Mouse (Mus musculus) adrenal gland, adult 8-10 months (tissue): Measurements from ENCODE around the gene Cd274. TPM values are rescaled to one million over a fixed set of nuclear protein-coding genes. Genes with fewer than 3 reads are reported as not detected.

Experiments used
- DNase-seq: peaks from one replicate; pipeline ENCODE4 v3.0.0; 2022
- total RNA-seq, 4 experiments: library from RNA; stranded (reverse); gene quantifications; 2 replicates each; pipeline ENCODE4 v1.2.4; 2022

Gene Cd274
- total RNA-seq, 4 experiments from 2014 or later = 4.1 to 9.4 (median 7.3) TPM

DNA sequence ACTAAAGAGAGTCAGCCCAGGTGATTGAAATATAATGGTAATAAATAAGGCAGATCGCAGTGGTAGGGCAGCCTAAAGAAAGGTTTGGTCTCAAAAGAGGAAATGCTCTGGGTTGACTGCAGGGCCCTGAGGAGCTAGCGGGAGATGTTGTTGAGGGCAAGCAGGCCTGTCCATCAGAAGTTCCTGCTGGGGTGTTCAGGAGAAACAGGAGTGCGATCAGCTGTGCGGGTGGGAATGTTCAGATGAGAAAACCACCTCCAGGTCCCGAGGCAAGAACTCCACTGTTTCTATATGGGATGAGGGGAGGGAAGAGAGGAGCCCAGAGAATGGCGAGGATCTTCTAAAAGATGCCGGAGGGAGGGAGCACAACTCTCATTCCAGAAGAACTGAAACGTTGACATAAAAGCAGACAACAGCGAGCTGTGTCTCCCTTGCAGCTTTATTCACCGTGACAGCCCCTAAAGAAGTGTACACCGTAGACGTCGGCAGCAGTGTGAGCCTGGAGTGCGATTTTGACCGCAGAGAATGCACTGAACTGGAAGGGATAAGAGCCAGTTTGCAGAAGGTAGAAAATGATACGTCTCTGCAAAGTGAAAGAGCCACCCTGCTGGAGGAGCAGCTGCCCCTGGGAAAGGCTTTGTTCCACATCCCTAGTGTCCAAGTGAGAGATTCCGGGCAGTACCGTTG, 69.7 kb downstream of the Cd274 start:
- no peak for DNase-seq

Other genes starting within 250 kb of the Cd274 start
- 10 to 100 TPM; 20.9 to 24.8 (median 22.8) TPM for gene Jak2, start 115.6 kb upstream of the Cd274 start, total RNA-seq
- 1 to 10 TPM in 1 of 4 experiments, under 1 TPM in 2, not detected in 1; 0.42 to 1.5 (median 0.71) TPM for gene Insl6, start 42.1 kb upstream of the Cd274 start, total RNA-seq
- gene Rln1, start 32.8 kb upstream of the Cd274 start, total RNA-seq = not detected
- 10 to 100 TPM; 47.6 to 88.0 (median 75.4) TPM for gene Plgrkt, start 65 bp upstream of the Cd274 start, total RNA-seq
- gene Pdcd1lg2, start 43.5 kb downstream of the Cd274 start, total RNA-seq = not detected
- gene Ric1, start 154.8 kb downstream of the Cd274 start, total RNA-seq = 10 to 100 TPM; 27.0 to 31.7 (median 29.5) TPM